Mouse (Mus musculus) brain, adult 2 months (tissue): ENCODE results near the gene Slc35a1.
A peak's percentile ranks its signal among the peaks of the same experiment; 100 is the strongest.
"Not testable (repeated sequence)": the region's sequence is repeated elsewhere in the genome, so short reads cannot be mapped to it uniquely, and the experiment has no call there.

Experiments used
- DNase-seq: peaks from one replicate; pipeline ENCODE4 v3.0.0; 2011; ENCODE audit warnings: low read depth, low spot score

The Slc35a1 gene

GRCm38 (mm10) chr4:34686874-34687567 lies at the start of gene Slc35a1:
TSS of gene Slc35a1 (minus strand) at chr4:34687438.
- DNase-seq = peak; percentile 99

GRCm38 (mm10) chr4:34734461-34734860 lies 47.2 kb upstream of the Slc35a1 start:
- DNase-seq = no peak

- peak; percentile 16 for DNase-seq
Observed at GRCm38 (mm10) chr4:34733415-34733814, 46.2 kb upstream of the Slc35a1 start.

- DNase-seq = peak; percentile 63
Observed at GRCm38 (mm10) chr4:34729851-34730341, 42.7 kb upstream of the Slc35a1 start, which contains the start of gene Cfap206. TSS of gene Cfap206 (minus strand) at chr4:34730206.

GRCm38 (mm10) chr4:34725710-34726109 lies 38.5 kb upstream of the Slc35a1 start:
- DNase-seq = not testable (repeated sequence)

- DNase-seq = no peak
Observed at GRCm38 (mm10) chr4:34724306-34724705, 37.1 kb upstream of the Slc35a1 start.

GRCm38 (mm10) chr4:34723186-34723585 lies 35.9 kb upstream of the Slc35a1 start:
- no peak for DNase-seq

GRCm38 (mm10) chr4:34720127-34720895 lies 33.1 kb upstream of the Slc35a1 start:
- no peak for DNase-seq

GRCm38 (mm10) chr4:34719421-34719820 lies 32.2 kb upstream of the Slc35a1 start:
- DNase-seq = no peak

- DNase-seq = no peak
Observed at GRCm38 (mm10) chr4:34715062-34715461, 27.8 kb upstream of the Slc35a1 start.

- DNase-seq = peak; percentile 69
Observed at GRCm38 (mm10) chr4:34708127-34708526, 20.9 kb upstream of the Slc35a1 start.

GRCm38 (mm10) chr4:34707248-34707647 lies 20.0 kb upstream of the Slc35a1 start:
- no peak for DNase-seq

GRCm38 (mm10) chr4:34703029-34703428 lies 15.8 kb upstream of the Slc35a1 start:
- DNase-seq = no peak

GRCm38 (mm10) chr4:34702231-34702630 lies 15.0 kb upstream of the Slc35a1 start:
- DNase-seq = no peak

- DNase-seq = peak; percentile 47
Observed at GRCm38 (mm10) chr4:34701528-34701927, 14.3 kb upstream of the Slc35a1 start.

- no peak for DNase-seq
Observed at GRCm38 (mm10) chr4:34688021-34688420, 783 bp upstream of the Slc35a1 start.

- peak; percentile 18 for DNase-seq
Observed at GRCm38 (mm10) chr4:34680530-34680929, 6.7 kb downstream of the Slc35a1 start.

GRCm38 (mm10) chr4:34673721-34674120 lies 13.5 kb downstream of the Slc35a1 start:
- peak; percentile 40 for DNase-seq

GRCm38 (mm10) chr4:34667923-34668322 lies 19.3 kb downstream of the Slc35a1 start:
- no peak for DNase-seq

- DNase-seq = peak; percentile 77
Observed at GRCm38 (mm10) chr4:34661927-34662326, 25.3 kb downstream of the Slc35a1 start.

GRCm38 (mm10) chr4:34661514-34661913 lies 25.7 kb downstream of the Slc35a1 start:
- peak; percentile 24 for DNase-seq

- no peak for DNase-seq
Observed at GRCm38 (mm10) chr4:34659012-34659411, 28.2 kb downstream of the Slc35a1 start.

GRCm38 (mm10) chr4:34656101-34656500 lies 31.1 kb downstream of the Slc35a1 start:
- no peak for DNase-seq
